Mouse (Mus musculus): Measurements from ENCODE around the gene Ppp1r1b. TPM values are rescaled to one million over a fixed set of nuclear protein-coding genes. Genes with fewer than 3 reads are reported as not detected.
"Not testable (repeated sequence)": the region's sequence is repeated elsewhere in the genome, so short reads cannot be mapped to it uniquely, and the experiment has no call there.

Ppp1r1b gene
- polyA plus RNA-seq, 1 experiment from 2014 or later: 91.7 TPM

DNA sequence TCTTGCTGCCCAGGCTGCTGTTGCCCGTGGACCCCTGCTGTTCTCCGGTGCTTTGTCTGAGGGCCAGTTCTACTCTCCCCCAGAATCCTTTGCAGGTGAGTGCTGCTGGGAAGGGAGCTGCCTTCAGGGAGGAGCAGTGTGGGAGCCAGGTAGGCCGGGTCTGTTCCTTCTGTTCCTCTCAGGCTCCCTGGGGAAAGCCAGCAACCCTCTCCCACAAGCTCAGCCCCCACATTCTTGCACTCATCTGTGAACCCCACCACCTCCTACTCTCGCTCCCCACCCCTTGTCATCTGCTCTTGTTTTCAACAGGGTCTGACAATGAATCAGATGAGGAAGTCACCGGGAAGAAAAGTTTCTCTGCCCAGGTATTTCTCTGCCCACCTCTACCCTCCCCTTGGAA, 28.6 kb downstream of the Ppp1r1b start:
- Histone ChIP-seq H3K4me1 (ENCODE audit: control insufficient read depth, insufficient read depth, low read length) (no peaks in the 10 kb centered on the region), H3K4me3 (ENCODE audit: low read length) (no peak overlapping the region), H3K4me2 (ENCODE audit: low read depth, low read length) (no peak overlapping the region), H3K27ac (ENCODE audit: low read length) (no peak overlapping the region), H3K9ac (ENCODE audit: low read depth, low read length) (no peak overlapping the region), H3K27me3 (replicated peaks; ENCODE audit: control insufficient read depth, insufficient read depth, low read length) (no peaks in the 10 kb centered on the region), H3K36me3 (ENCODE audit: control insufficient read depth, insufficient read depth, low read length) (peaks cover 10% of the 10 kb centered on the region), H3K9me3 (ENCODE audit: control insufficient read depth, low read length) (no peaks in the 10 kb centered on the region)
- 80% methylated on average over 5 of the region's 5 CpGs for WGBS
- no peak for ATAC-seq

- Histone ChIP-seq H3K4me2 (ENCODE audit: low read depth, low read length) (no peak overlapping the region), H3K36me3 (ENCODE audit: control insufficient read depth, insufficient read depth, low read length) (peaks cover 10% of the 10 kb centered on the region), H3K9me3 (ENCODE audit: control insufficient read depth, low read length) (no peaks in the 10 kb centered on the region), H3K27me3 (replicated peaks; ENCODE audit: control insufficient read depth, insufficient read depth, low read length) (no peaks in the 10 kb centered on the region), H3K4me1 (ENCODE audit: control insufficient read depth, insufficient read depth, low read length) (no peaks in the 10 kb centered on the region), H3K4me3 (ENCODE audit: low read length) (no peak overlapping the region), H3K9ac (ENCODE audit: low read depth, low read length) (no peak overlapping the region), H3K27ac (ENCODE audit: low read length) (no peak overlapping the region)
- no peak for ATAC-seq
- WGBS: 86% methylated on average over 11 of the region's 11 CpGs
Measured at GRCm38 (mm10) chr11:98377787-98378186, 29.6 kb downstream of the Ppp1r1b start.

DNA sequence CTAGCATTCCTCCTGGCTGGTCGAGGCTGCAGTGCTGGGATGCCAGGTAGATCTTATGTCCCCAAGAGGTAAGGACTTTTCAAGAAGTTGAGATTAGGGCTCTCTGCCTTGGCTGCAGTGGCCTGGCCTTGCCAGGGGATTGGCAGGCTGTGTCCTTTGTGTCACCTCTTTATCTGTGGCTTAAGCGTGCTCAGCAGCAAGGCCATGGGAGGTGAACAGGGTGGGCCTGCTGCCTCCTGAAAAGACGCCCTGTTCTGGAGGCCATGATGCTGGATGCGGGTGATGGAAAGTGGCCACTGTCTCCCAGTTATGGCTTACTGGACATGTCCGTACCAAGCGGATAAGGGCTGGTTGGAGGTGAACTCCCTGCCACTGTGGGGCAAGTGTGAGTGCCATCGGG, 31.2 kb downstream of the Ppp1r1b start:
- peaks cover 10% of the 10 kb centered on the region for H3K36me3 ChIP-seq (ENCODE audit: control insufficient read depth, insufficient read depth, low read length)
- H3K4me1 ChIP-seq (ENCODE audit: control insufficient read depth, insufficient read depth, low read length): no peaks in the 10 kb centered on the region
- no peak overlapping the region for H3K27ac ChIP-seq (ENCODE audit: low read length)
- no peaks in the 10 kb centered on the region for H3K9me3 ChIP-seq (ENCODE audit: control insufficient read depth, low read length)
- H3K27me3 ChIP-seq (replicated peaks; ENCODE audit: control insufficient read depth, insufficient read depth, low read length): no peaks in the 10 kb centered on the region
- 85% methylated on average over 7 of the region's 7 CpGs for WGBS
- no peak for ATAC-seq
- H3K4me2 ChIP-seq (ENCODE audit: low read depth, low read length): no peak overlapping the region
- H3K9ac ChIP-seq (ENCODE audit: low read depth, low read length): no peak overlapping the region
- H3K4me3 ChIP-seq (ENCODE audit: low read length): no peak overlapping the region

DNA sequence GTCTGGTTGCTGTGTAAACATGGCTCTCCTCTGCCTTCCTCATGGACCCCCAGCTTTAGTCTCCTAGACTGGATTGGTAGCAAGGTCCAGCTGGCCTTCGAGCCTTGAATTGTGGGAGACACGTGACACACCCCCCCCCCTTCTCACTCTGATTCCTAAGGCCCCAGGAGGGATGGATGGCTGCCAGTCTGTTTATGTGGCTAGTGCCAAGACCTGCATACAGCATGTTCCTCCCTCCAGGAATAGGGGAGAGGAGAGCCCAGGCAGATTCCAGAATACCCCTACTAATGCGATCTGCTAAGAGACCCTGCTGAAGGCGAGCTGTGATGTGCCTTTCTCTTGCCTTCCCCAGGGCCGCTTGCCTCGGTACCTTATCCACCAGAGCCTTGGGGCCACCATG, 31.9 kb downstream of the Ppp1r1b start:
- Histone ChIP-seq H3K4me1 (ENCODE audit: control insufficient read depth, insufficient read depth, low read length) (no peaks in the 10 kb centered on the region), H3K4me2 (ENCODE audit: low read depth, low read length) (no peak overlapping the region), H3K36me3 (ENCODE audit: control insufficient read depth, insufficient read depth, low read length) (peaks cover 10% of the 10 kb centered on the region), H3K27me3 (replicated peaks; ENCODE audit: control insufficient read depth, insufficient read depth, low read length) (0 out of 2 replicates have a peak, but pooled peaks cover 3% of the 10 kb centered on the region), H3K27ac (ENCODE audit: low read length) (no peak overlapping the region), H3K9ac (ENCODE audit: low read depth, low read length) (no peak overlapping the region), H3K4me3 (ENCODE audit: low read length) (no peak overlapping the region), H3K9me3 (ENCODE audit: control insufficient read depth, low read length) (no peaks in the 10 kb centered on the region)
- 87% methylated on average over 6 of the region's 6 CpGs for WGBS
- ATAC-seq: no peak

DNA sequence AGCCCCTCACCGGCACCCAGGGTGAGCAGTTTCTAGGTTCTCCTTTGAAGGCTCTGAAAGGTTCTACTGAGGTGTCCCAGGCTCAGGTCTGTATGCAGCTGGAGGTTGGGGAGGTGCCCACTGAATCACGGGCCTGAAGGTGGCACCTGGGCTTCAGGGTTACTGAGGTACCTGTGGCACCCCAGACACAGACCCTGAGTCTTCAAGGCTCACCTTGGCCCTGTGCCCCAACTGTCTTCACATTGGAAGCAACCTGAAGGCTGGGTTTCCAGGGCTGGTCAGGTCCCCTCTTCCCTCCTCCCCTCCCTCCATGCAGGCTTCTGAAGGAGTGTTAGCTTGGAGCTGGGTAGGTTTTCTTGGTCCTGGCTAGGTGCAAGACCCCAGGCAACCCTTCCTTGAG, 33.4 kb downstream of the Ppp1r1b start:
- ATAC-seq: no peak
- 80% methylated on average over 2 of the region's 2 CpGs for WGBS
- no peak overlapping the region for H3K4me3 ChIP-seq (ENCODE audit: low read length)

DNA sequence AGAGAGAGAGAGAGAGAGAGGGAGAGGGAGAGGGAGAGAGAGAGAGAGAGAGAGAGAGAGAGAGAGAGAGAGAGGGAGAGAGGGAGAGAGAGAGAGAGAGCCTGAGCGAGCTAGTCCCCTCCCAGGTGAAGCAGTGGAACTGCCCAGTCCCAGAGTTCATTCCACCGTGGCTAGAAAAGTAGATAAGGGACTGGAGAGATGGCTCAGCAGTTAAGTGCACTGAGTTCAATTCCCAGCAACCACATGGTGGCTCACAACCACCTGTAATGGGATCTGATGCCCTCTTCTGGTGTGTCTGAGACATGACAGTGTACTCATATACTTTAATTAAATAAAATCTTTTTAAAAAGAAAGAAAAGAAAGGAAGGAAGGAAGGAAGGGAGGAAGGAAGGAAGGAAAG, 34.2 kb downstream of the Ppp1r1b start:
- not testable (repeated sequence) for H3K36me3 ChIP-seq (ENCODE audit: control insufficient read depth, insufficient read depth, low read length); H3K9ac ChIP-seq (ENCODE audit: low read depth, low read length); ATAC-seq; H3K4me2 ChIP-seq (ENCODE audit: low read depth, low read length); H3K4me3 ChIP-seq (ENCODE audit: low read length); H3K27ac ChIP-seq (ENCODE audit: low read length); H3K9me3 ChIP-seq (ENCODE audit: control insufficient read depth, low read length); H3K4me1 ChIP-seq (ENCODE audit: control insufficient read depth, insufficient read depth, low read length)
- H3K27me3 ChIP-seq (replicated peaks; ENCODE audit: control insufficient read depth, insufficient read depth, low read length): peaks cover 12% of the 10 kb centered on the region
- 36% methylated on average over 2 of the region's 2 CpGs for WGBS

More for the DNA sequence above, 33.4 kb downstream of the Ppp1r1b start:
- H3K36me3 ChIP-seq (ENCODE audit: control insufficient read depth, insufficient read depth, low read length): peaks cover 8% of the 10 kb centered on the region
- H3K4me1 ChIP-seq (ENCODE audit: control insufficient read depth, insufficient read depth, low read length): no peaks in the 10 kb centered on the region
- H3K4me2 ChIP-seq (ENCODE audit: low read depth, low read length): no peak overlapping the region
- no peak overlapping the region for H3K27ac ChIP-seq (ENCODE audit: low read length)
- H3K9me3 ChIP-seq (ENCODE audit: control insufficient read depth, low read length): no peaks in the 10 kb centered on the region
- peaks cover 11% of the 10 kb centered on the region for H3K27me3 ChIP-seq (replicated peaks; ENCODE audit: control insufficient read depth, insufficient read depth, low read length)
- H3K9ac ChIP-seq (ENCODE audit: low read depth, low read length): no peak overlapping the region

DNA sequence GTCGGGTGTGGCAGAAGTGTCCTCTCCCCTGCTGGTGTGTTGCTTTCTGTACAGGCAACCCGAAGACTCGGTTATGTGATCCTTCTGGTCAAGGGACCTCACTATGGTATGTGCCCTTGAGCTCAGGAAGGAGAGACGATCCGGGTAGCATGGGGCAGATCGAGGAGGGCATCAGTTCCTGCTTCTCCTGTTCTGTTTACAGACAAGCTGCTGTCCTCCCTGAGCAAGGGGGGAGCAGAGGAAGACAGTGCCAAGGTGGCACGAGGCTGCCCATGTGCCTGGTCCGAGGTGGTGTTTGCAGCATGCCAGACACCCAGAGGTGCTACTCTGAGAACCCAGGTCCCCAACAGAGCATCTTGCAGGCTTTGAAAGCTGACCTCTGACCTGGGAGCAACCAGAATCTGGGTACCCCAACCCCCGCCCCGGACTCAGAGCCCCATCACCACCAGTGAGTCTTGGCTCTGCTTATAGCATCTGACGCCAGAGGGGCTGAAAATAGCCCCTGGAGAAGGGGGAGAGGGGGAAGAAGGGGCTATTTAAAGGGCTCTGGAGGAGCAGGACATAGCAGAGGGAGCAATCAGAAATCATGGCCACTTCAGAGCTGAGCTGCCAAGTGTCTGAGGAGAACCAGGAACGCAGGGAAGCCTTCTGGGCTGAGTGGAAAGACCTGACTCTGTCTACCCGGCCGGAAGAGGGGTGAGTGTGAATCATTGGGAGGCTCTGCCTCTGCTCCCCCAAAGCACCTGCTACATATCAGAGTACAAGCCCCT, 35.2 kb downstream of the Ppp1r1b start, which contains the start of gene Tcap:
TSS of gene Tcap (plus strand) at position 551 of the 770 bp plus-strand sequence.
- H3K36me3 ChIP-seq (ENCODE audit: control insufficient read depth, insufficient read depth, low read length): 0 out of 2 replicates have a peak, but pooled peaks cover 3% of the 10 kb centered on the region
- no peak within 1 kb of the TSS for H3K9ac ChIP-seq (ENCODE audit: low read depth, low read length)
- H3K27me3 ChIP-seq (replicated peaks; ENCODE audit: control insufficient read depth, insufficient read depth, low read length): peaks cover 17% of the 10 kb centered on the region
- no peak within 1 kb of the TSS for H3K4me3 ChIP-seq (ENCODE audit: low read length)
- no peaks in the 10 kb centered on the region for H3K9me3 ChIP-seq (ENCODE audit: control insufficient read depth, low read length)
- no peaks in the 10 kb centered on the region for H3K4me1 ChIP-seq (ENCODE audit: control insufficient read depth, insufficient read depth, low read length)
- H3K27ac ChIP-seq (ENCODE audit: low read length): no peak within 1 kb of the TSS
- ATAC-seq: no peak
- H3K4me2 ChIP-seq (ENCODE audit: low read depth, low read length): no peak within 1 kb of the TSS
- 57% methylated on average over 14 of the region's 14 CpGs for WGBS

- Histone ChIP-seq H3K27ac (ENCODE audit: low read length) (no peak overlapping the region), H3K27me3 (replicated peaks; ENCODE audit: control insufficient read depth, insufficient read depth, low read length) (peaks cover 17% of the 10 kb centered on the region)
- ATAC-seq: no peak
Measured at GRCm38 (mm10) chr11:98384216-98384615, 36.0 kb downstream of the Ppp1r1b start.

DNA sequence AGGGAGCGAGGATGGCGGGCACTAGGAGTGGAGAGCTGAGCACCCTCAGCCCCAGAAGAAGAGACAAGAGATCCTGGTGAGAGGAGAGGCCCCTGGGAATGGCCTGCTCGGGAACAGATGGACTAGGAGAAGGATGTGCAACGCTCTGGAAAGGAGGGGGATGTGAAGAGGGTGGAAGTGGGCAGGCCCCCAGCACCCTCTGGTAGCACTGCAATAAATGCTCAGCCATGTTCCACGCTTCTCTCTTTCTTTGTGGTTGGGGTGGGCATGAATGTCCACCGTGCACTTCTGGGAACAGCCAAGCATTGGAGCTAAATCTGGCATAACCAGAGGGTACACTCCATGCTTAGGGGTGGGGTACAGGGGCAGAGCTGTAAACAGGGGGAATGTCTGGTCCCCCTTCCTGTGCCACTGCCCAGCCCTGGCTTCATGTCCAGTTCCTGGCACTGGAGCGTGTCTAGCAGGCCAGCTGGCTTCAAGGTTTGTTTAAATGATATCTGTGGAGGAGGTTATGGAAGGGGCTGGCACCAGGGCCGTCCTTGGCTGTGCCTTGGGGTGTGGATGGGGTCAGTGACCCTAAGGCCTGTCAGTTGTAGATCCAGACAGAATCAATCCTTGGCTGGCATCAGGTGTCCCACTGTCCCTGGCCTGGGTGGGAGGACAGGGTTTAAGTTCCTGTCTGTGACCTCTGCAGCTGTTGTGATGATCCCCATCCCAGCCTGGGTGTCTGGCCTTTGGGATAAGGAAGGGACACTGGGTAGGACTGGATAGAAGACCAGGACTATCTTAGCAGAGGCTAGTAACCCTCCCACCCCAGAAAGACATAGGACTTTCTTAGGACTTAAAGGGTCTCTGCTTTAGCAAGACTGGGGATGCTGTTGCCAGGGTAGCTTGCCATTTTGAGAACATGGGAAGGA, 36.8 kb downstream of the Ppp1r1b start:
- Histone ChIP-seq H3K4me2 (ENCODE audit: low read depth, low read length) (no peak overlapping the region), H3K9ac (ENCODE audit: low read depth, low read length) (no peak overlapping the region), H3K27me3 (replicated peaks; ENCODE audit: control insufficient read depth, insufficient read depth, low read length) (peaks cover 17% of the 10 kb centered on the region), H3K4me1 (ENCODE audit: control insufficient read depth, insufficient read depth, low read length) (peaks cover 4% of the 10 kb centered on the region; the same call in 1 of the 2 replicates), H3K36me3 (ENCODE audit: control insufficient read depth, insufficient read depth, low read length) (no peaks in the 10 kb centered on the region), H3K9me3 (ENCODE audit: control insufficient read depth, low read length) (no peaks in the 10 kb centered on the region), H3K27ac (ENCODE audit: low read length) (no peak overlapping the region), H3K4me3 (ENCODE audit: low read length) (no peak overlapping the region)
- ATAC-seq: no peak
- 64% methylated on average over 8 of the region's 8 CpGs for whole genome bisulfite sequencing

More at GRCm38 (mm10) chr11:98384216-98384615, 36.0 kb downstream of the Ppp1r1b start:
- Histone ChIP-seq H3K9me3 (ENCODE audit: control insufficient read depth, low read length) (no peaks in the 10 kb centered on the region), H3K4me2 (ENCODE audit: low read depth, low read length) (no peak overlapping the region), H3K4me3 (ENCODE audit: low read length) (no peak overlapping the region), H3K9ac (ENCODE audit: low read depth, low read length) (no peak overlapping the region), H3K4me1 (ENCODE audit: control insufficient read depth, insufficient read depth, low read length) (peaks cover 3% of the 10 kb centered on the region; the same call in 1 of the 2 replicates), H3K36me3 (ENCODE audit: control insufficient read depth, insufficient read depth, low read length) (0 out of 2 replicates have a peak, but pooled peaks cover 3% of the 10 kb centered on the region)
- 80% methylated on average over 20 of the region's 20 CpGs for WGBS

All from intestine, embryonic 16.5 days (tissue).